Mouse (Mus musculus): ENCODE data around the gene Glt1d1. TPM values are rescaled to one million over a fixed set of nuclear protein-coding genes. Genes with fewer than 3 reads are reported as not detected.

Gene Glt1d1
- polyA plus RNA-seq, 1 experiment from 2014 or later: 0.89 TPM

GRCm38 (mm10) chr5:127637622-127638021, 5.6 kb downstream of the Glt1d1 start:
- WGBS: 71% methylated on average over 4 of the region's 4 CpGs
- no peak for ATAC-seq (replicated peaks)

DNA sequence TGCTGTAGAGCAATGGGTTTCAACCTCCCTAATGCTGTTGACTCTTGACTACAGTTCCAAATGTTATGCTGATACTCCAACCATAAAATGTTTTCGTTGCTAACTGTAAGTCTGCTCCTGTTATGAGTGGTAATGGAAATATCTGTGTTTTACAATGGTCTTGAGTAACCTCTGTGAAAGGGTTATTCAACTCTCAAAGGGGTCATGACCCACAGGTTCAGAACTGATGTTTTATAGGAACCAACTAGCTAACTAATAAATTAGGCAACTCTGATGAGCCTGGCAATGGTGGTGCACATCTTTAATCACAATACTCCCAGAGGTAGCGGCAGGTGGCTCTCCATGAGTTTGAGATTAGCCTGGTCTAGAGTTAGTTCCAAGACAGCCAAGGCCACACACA, 6.1 kb downstream of the Glt1d1 start:
- WGBS: 90% methylated on average over 2 of the region's 2 CpGs
- ATAC-seq (replicated peaks): no peak
- Histone ChIP-seq H3K4me1 (0 out of 2 replicates have a peak, but pooled peaks cover 1% of the 10 kb centered on the region), H3K27me3 (replicated peaks) (no peaks in the 10 kb centered on the region), H3K9ac (no peak overlapping the region), H3K4me3 (no peak overlapping the region), H3K36me3 (replicated peaks) (no peaks in the 10 kb centered on the region), H3K4me2 (no peak overlapping the region), H3K27ac (no peak overlapping the region), H3K9me3 (0 out of 2 replicates have a peak, but pooled peaks cover 2% of the 10 kb centered on the region)

More at GRCm38 (mm10) chr5:127637622-127638021, 5.6 kb downstream of the Glt1d1 start:
- no peak overlapping the region for H3K4me3 ChIP-seq
- no peak overlapping the region for H3K4me2 ChIP-seq
- H3K4me1 ChIP-seq: 0 out of 2 replicates have a peak, but pooled peaks cover 4% of the 10 kb centered on the region
- H3K36me3 ChIP-seq (replicated peaks): no peaks in the 10 kb centered on the region
- no peak overlapping the region for H3K27ac ChIP-seq
- no peak overlapping the region for H3K9ac ChIP-seq
- no peaks in the 10 kb centered on the region for H3K27me3 ChIP-seq (replicated peaks)
- 0 out of 2 replicates have a peak, but pooled peaks cover 2% of the 10 kb centered on the region for H3K9me3 ChIP-seq

- Histone ChIP-seq H3K4me2 (no peak overlapping the region), H3K36me3 (replicated peaks) (no peaks in the 10 kb centered on the region), H3K9me3 (0 out of 2 replicates have a peak, but pooled peaks cover 2% of the 10 kb centered on the region), H3K9ac (no peak overlapping the region), H3K27ac (no peak overlapping the region), H3K4me1 (no peaks in the 10 kb centered on the region), H3K27me3 (replicated peaks) (no peaks in the 10 kb centered on the region), H3K4me3 (no peak overlapping the region)
- no peak for ATAC-seq (replicated peaks)
- WGBS: 85% methylated on average over 6 of the region's 6 CpGs
Observed at GRCm38 (mm10) chr5:127639067-127639605, 7.1 kb downstream of the Glt1d1 start.

DNA sequence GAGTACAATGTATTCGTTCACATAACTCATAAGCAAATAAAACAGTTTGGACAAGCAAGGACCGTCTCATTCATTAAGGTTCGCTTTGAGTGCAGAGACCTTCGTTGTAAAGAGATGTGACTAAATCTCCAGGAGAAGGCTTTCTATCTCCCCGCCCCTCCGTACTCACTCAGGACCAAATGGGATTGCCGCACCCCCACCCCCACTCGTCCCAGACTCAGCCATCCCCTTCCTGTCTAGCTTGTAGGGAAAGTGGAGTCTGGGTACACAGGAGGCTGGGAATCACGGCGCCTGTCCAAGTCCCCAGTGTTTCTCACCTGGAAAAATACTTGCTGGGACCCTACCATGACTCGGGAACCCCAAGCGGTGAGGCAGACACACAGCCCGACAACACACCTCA, 7.6 kb downstream of the Glt1d1 start:
- Histone ChIP-seq H3K27me3 (replicated peaks) (no peaks in the 10 kb centered on the region), H3K27ac (no peak overlapping the region), H3K9me3 (0 out of 2 replicates have a peak, but pooled peaks cover 2% of the 10 kb centered on the region), H3K9ac (no peak overlapping the region), H3K4me1 (no peaks in the 10 kb centered on the region), H3K36me3 (replicated peaks) (no peaks in the 10 kb centered on the region), H3K4me3 (no peak overlapping the region), H3K4me2 (no peak overlapping the region)
- 93% methylated on average over 13 of the region's 13 CpGs for WGBS
- no peak for ATAC-seq (replicated peaks)

DNA sequence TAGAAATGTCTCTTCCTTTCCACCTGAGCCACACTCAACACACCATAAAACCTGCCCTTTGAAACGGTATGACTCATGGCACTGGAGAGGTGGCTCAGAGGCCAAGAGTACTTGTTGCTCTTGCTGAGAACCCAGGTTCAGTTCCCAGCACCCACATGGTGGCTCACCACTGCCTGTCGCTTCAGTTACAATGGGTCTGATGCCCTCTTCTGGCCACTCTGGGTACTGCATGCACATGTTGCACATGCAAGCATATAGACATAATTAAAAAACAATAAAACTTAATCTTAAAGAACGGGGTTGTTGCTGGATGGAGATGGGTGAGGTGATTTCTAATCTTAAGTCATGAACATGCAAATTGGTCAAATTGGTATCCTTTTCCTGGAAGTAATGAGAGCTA, 8.3 kb downstream of the Glt1d1 start:
- H3K36me3 ChIP-seq (replicated peaks): no peaks in the 10 kb centered on the region
- H3K4me2 ChIP-seq: no peak overlapping the region
- no peaks in the 10 kb centered on the region for H3K4me1 ChIP-seq
- no peaks in the 10 kb centered on the region for H3K27me3 ChIP-seq (replicated peaks)
- H3K4me3 ChIP-seq: no peak overlapping the region
- no peak overlapping the region for H3K27ac ChIP-seq
- WGBS: 93% methylated on average over 3 of the region's 3 CpGs
- 0 out of 2 replicates have a peak, but pooled peaks cover 2% of the 10 kb centered on the region for H3K9me3 ChIP-seq
- H3K9ac ChIP-seq: no peak overlapping the region
- ATAC-seq (replicated peaks): no peak

- WGBS: 92% methylated on average over 15 of the region's 15 CpGs
- no peak overlapping the region for H3K4me3 ChIP-seq
- no peaks in the 10 kb centered on the region for H3K36me3 ChIP-seq (replicated peaks)
- H3K27ac ChIP-seq: no peak overlapping the region
- 0 out of 2 replicates have a peak, but pooled peaks cover 2% of the 10 kb centered on the region for H3K9me3 ChIP-seq
- ATAC-seq (replicated peaks): no peak
- H3K4me1 ChIP-seq: no peaks in the 10 kb centered on the region
- H3K9ac ChIP-seq: no peak overlapping the region
- H3K27me3 ChIP-seq (replicated peaks): no peaks in the 10 kb centered on the region
- no peak overlapping the region for H3K4me2 ChIP-seq
Observed at GRCm38 (mm10) chr5:127641185-127641958, 9.3 kb downstream of the Glt1d1 start.

- H3K9me3 ChIP-seq: no peaks in the 10 kb centered on the region
- no peak overlapping the region for H3K9ac ChIP-seq
- no peak for ATAC-seq (replicated peaks)
- no peak overlapping the region for H3K4me2 ChIP-seq
- no peaks in the 10 kb centered on the region for H3K27me3 ChIP-seq (replicated peaks)
- WGBS: 82% methylated on average over 6 of the region's 6 CpGs
- no peaks in the 10 kb centered on the region for H3K36me3 ChIP-seq (replicated peaks)
- H3K27ac ChIP-seq: no peak overlapping the region
- H3K4me1 ChIP-seq: no peaks in the 10 kb centered on the region
- H3K4me3 ChIP-seq: no peak overlapping the region
Observed at GRCm38 (mm10) chr5:127648046-127648445, 16.0 kb downstream of the Glt1d1 start.

- Histone ChIP-seq H3K27me3 (replicated peaks) (no peaks in the 10 kb centered on the region), H3K4me1 (no peaks in the 10 kb centered on the region), H3K9me3 (no peaks in the 10 kb centered on the region), H3K9ac (no peak overlapping the region), H3K4me2 (no peak overlapping the region), H3K4me3 (no peak overlapping the region), H3K36me3 (replicated peaks) (no peaks in the 10 kb centered on the region), H3K27ac (no peak overlapping the region)
- no peak for ATAC-seq (replicated peaks)
Observed at GRCm38 (mm10) chr5:127649077-127649476, 17.0 kb downstream of the Glt1d1 start.

- no peak for ATAC-seq (replicated peaks)
- Histone ChIP-seq H3K9ac (no peak overlapping the region), H3K9me3 (no peaks in the 10 kb centered on the region), H3K4me3 (no peak overlapping the region), H3K4me1 (no peaks in the 10 kb centered on the region), H3K36me3 (replicated peaks) (no peaks in the 10 kb centered on the region), H3K27me3 (replicated peaks) (no peaks in the 10 kb centered on the region), H3K27ac (no peak overlapping the region), H3K4me2 (no peak overlapping the region)
- 85% methylated on average over 2 of the region's 2 CpGs for WGBS
Observed at GRCm38 (mm10) chr5:127658257-127658656, 26.2 kb downstream of the Glt1d1 start.

- Histone ChIP-seq H3K9me3 (no peaks in the 10 kb centered on the region), H3K4me1 (no peaks in the 10 kb centered on the region), H3K4me3 (no peak overlapping the region), H3K27me3 (replicated peaks) (no peaks in the 10 kb centered on the region), H3K4me2 (no peak overlapping the region), H3K9ac (no peak overlapping the region), H3K27ac (no peak overlapping the region), H3K36me3 (replicated peaks) (no peaks in the 10 kb centered on the region)
- ATAC-seq (replicated peaks): no peak
- WGBS: 88% methylated on average over 3 of the region's 3 CpGs
Observed at GRCm38 (mm10) chr5:127659312-127659711, 27.2 kb downstream of the Glt1d1 start.

DNA sequence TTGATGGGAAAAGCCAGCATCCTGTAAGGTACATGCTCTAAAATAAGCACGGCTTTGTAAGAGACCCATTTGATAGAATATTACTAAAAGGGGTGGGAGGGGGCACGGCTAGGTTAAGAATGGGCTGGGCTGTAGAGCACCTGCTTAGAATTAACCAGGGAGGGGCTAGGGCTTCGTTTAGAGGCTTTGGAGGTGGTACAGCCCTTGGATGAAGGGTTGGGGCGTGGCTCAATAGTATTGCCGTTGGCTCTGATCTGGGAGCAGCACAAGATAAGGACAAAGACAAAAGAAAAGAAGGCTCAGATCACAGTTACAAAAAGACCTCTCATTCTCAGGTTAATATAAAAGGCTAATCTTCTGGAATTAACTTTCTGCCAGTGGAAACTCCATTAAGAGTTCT, 28.2 kb downstream of the Glt1d1 start:
- 65% methylated on average over 5 of the region's 5 CpGs for WGBS
- Histone ChIP-seq H3K9me3 (no peaks in the 10 kb centered on the region), H3K36me3 (replicated peaks) (no peaks in the 10 kb centered on the region), H3K27me3 (replicated peaks) (no peaks in the 10 kb centered on the region), H3K4me2 (no peak overlapping the region), H3K27ac (no peak overlapping the region), H3K4me1 (no peaks in the 10 kb centered on the region), H3K4me3 (no peak overlapping the region), H3K9ac (no peak overlapping the region)
- ATAC-seq (replicated peaks): no peak

DNA sequence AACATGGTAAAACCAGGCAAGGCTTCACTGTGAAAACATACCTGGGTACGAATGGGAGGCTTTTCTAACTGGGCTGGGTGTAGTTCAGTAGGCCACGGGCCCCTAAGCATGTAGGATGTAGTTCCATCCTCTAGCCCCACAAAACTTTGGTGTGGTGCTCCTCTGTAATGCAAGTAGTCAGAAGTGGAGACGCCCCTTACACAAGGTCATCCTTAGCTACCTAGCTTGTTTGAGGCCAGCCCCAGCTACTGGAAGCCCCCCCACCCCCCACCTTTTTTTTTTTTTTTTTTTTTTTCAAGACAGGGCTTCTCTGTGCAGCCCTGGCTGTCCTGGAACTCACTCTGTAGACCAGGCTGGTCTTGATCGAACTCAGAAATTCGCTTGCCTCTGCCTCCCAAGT, 28.9 kb downstream of the Glt1d1 start:
- Histone ChIP-seq H3K9ac (no peak overlapping the region), H3K27ac (no peak overlapping the region), H3K4me3 (no peak overlapping the region), H3K36me3 (replicated peaks) (no peaks in the 10 kb centered on the region), H3K27me3 (replicated peaks) (no peaks in the 10 kb centered on the region), H3K9me3 (no peaks in the 10 kb centered on the region), H3K4me1 (no peaks in the 10 kb centered on the region), H3K4me2 (no peak overlapping the region)
- no peak for ATAC-seq (replicated peaks)
- 94% methylated on average over 5 of the region's 5 CpGs for WGBS

GRCm38 (mm10) chr5:127673913-127674312, 41.9 kb downstream of the Glt1d1 start:
- H3K27ac ChIP-seq: no peak overlapping the region
- H3K4me1 ChIP-seq: no peaks in the 10 kb centered on the region
- no peak overlapping the region for H3K4me3 ChIP-seq
- no peaks in the 10 kb centered on the region for H3K36me3 ChIP-seq (replicated peaks)
- ATAC-seq (replicated peaks): no peak
- no peak overlapping the region for H3K9ac ChIP-seq
- 95% methylated on average over 8 of the region's 8 CpGs for WGBS
- H3K27me3 ChIP-seq (replicated peaks): no peaks in the 10 kb centered on the region
- no peaks in the 10 kb centered on the region for H3K9me3 ChIP-seq
- no peak overlapping the region for H3K4me2 ChIP-seq

Data from midbrain, embryonic 15.5 days (tissue).